Mouse (Mus musculus): Measurements from ENCODE around the gene Klf1. TPM values are rescaled to one million over a fixed set of nuclear protein-coding genes. Genes with fewer than 3 reads are reported as not detected.

The Klf1 gene
- polyA plus RNA-seq, 1 experiment from 2014 or later, result 2.5 TPM

Small RNA genes lying within 50 kb of the gene (microRNA-seq; reads per million reads assigned to microRNA genes)
- gene Gm24197 (not detected), gene Mir7069 (1.2 reads per million)

Other genes starting within 250 kb of the Klf1 start
- 80.6 and 81.7 TPM in 2 replicates for gene Ier2, start 239.1 kb upstream of the Klf1 start, polyA plus RNA-seq (2015; fragmentation: Nextera tagmentation; extraction: Ambion mirVana)
- gene Trmt1, start 215.6 kb upstream of the Klf1 start, polyA plus RNA-seq (2015; fragmentation: Nextera tagmentation; extraction: Ambion mirVana), result 63.3 and 64.5 TPM in 2 replicates
- gene Nacc1, start 214.1 kb upstream of the Klf1 start, polyA plus RNA-seq (2015; fragmentation: Nextera tagmentation; extraction: Ambion mirVana), result 13.5 and 13.8 TPM in 2 replicates
- gene Lyl1, start 200.5 kb upstream of the Klf1 start, polyA plus RNA-seq (2015; fragmentation: Nextera tagmentation; extraction: Ambion mirVana), result 5.6 and 6.0 TPM in 2 replicates
- 3.8 and 5.5 TPM in 2 replicates for gene G430095P16Rik, start 178.9 kb upstream of the Klf1 start, polyA plus RNA-seq (2015; fragmentation: Nextera tagmentation; extraction: Ambion mirVana)
- 87.0 and 100 TPM in 2 replicates for gene Nfix, start 101.6 kb upstream of the Klf1 start, polyA plus RNA-seq (2015; fragmentation: Nextera tagmentation; extraction: Ambion mirVana)
- 7.5 and 8.0 TPM in 2 replicates for gene Dand5, start 79.1 kb upstream of the Klf1 start, polyA plus RNA-seq (2015; fragmentation: Nextera tagmentation; extraction: Ambion mirVana)
- gene Gadd45gip1, start 70.4 kb upstream of the Klf1 start, polyA plus RNA-seq (2015; fragmentation: Nextera tagmentation; extraction: Ambion mirVana), result 44.7 and 45.6 TPM in 2 replicates
- 102 and 122 TPM in 2 replicates for gene Rad23a, start 61.3 kb upstream of the Klf1 start, polyA plus RNA-seq (2015; fragmentation: Nextera tagmentation; extraction: Ambion mirVana)
- gene Calr, start 55.0 kb upstream of the Klf1 start, polyA plus RNA-seq (2015; fragmentation: Nextera tagmentation; extraction: Ambion mirVana), result 1,060 and 1,089 TPM in 2 replicates
- gene Farsa, start 44.9 kb upstream of the Klf1 start, polyA plus RNA-seq (2015; fragmentation: Nextera tagmentation; extraction: Ambion mirVana), result 94.4 and 98.2 TPM in 2 replicates
- gene Syce2, start 29.8 kb upstream of the Klf1 start, polyA plus RNA-seq (2015; fragmentation: Nextera tagmentation; extraction: Ambion mirVana), result 58.0 and 70.0 TPM in 2 replicates
- gene Gcdh, start 8.0 kb upstream of the Klf1 start, polyA plus RNA-seq (2015; fragmentation: Nextera tagmentation; extraction: Ambion mirVana), result 31.1 and 34.3 TPM in 2 replicates
- gene Dnase2a, start 6.6 kb downstream of the Klf1 start, polyA plus RNA-seq (2015; fragmentation: Nextera tagmentation; extraction: Ambion mirVana), result 19.2 and 22.1 TPM in 2 replicates
- 0.34 and 0.35 TPM in 2 replicates for gene Mast1, start 35.4 kb downstream of the Klf1 start, polyA plus RNA-seq (2015; fragmentation: Nextera tagmentation; extraction: Ambion mirVana)
- gene Rtbdn, start 45.1 kb downstream of the Klf1 start, polyA plus RNA-seq (2015; fragmentation: Nextera tagmentation; extraction: Ambion mirVana), result 0.19 and 0.24 TPM in 2 replicates
- not detected in 2 replicates for gene Gm49661, start 67.5 kb downstream of the Klf1 start, polyA plus RNA-seq (2015; fragmentation: Nextera tagmentation; extraction: Ambion mirVana)
- gene Prdx2, start 67.7 kb downstream of the Klf1 start, polyA plus RNA-seq (2015; fragmentation: Nextera tagmentation; extraction: Ambion mirVana), result 635 and 681 TPM in 2 replicates
- gene Rnaseh2a, start 67.8 kb downstream of the Klf1 start, polyA plus RNA-seq (2015; fragmentation: Nextera tagmentation; extraction: Ambion mirVana), result 95.2 and 95.6 TPM in 2 replicates
- gene Junb, start 76.8 kb downstream of the Klf1 start, polyA plus RNA-seq (2015; fragmentation: Nextera tagmentation; extraction: Ambion mirVana), result 30.4 and 42.5 TPM in 2 replicates
- 26.9 and 28.8 TPM in 2 replicates for gene Hook2, start 88.7 kb downstream of the Klf1 start, polyA plus RNA-seq (2015; fragmentation: Nextera tagmentation; extraction: Ambion mirVana)
- 0.12 TPM in 2 replicates for gene Best2, start 112.6 kb downstream of the Klf1 start, polyA plus RNA-seq (2015; fragmentation: Nextera tagmentation; extraction: Ambion mirVana)
- gene Asna1, start 123.4 kb downstream of the Klf1 start, polyA plus RNA-seq (2015; fragmentation: Nextera tagmentation; extraction: Ambion mirVana), result 113 and 117 TPM in 2 replicates
- gene Trir, start 124.9 kb downstream of the Klf1 start, polyA plus RNA-seq (2015; fragmentation: Nextera tagmentation; extraction: Ambion mirVana), result 86.7 and 102 TPM in 2 replicates
- gene Tnpo2, start 135.0 kb downstream of the Klf1 start, polyA plus RNA-seq (2015; fragmentation: Nextera tagmentation; extraction: Ambion mirVana), result 32.7 and 33.7 TPM in 2 replicates
- gene Fbxw9, start 158.1 kb downstream of the Klf1 start, polyA plus RNA-seq (2015; fragmentation: Nextera tagmentation; extraction: Ambion mirVana), result 30.1 and 32.3 TPM in 2 replicates
- gene Gm5741, start 166.1 kb downstream of the Klf1 start, polyA plus RNA-seq (2015; fragmentation: Nextera tagmentation; extraction: Ambion mirVana), result not detected in 2 replicates
- 41.5 and 48.9 TPM in 2 replicates for gene Dhps, start 169.8 kb downstream of the Klf1 start, polyA plus RNA-seq (2015; fragmentation: Nextera tagmentation; extraction: Ambion mirVana)
- 106 and 111 TPM in 2 replicates for gene Wdr83os, start 178.8 kb downstream of the Klf1 start, polyA plus RNA-seq (2015; fragmentation: Nextera tagmentation; extraction: Ambion mirVana)
- gene Wdr83, start 179.4 kb downstream of the Klf1 start, polyA plus RNA-seq (2015; fragmentation: Nextera tagmentation; extraction: Ambion mirVana), result 40.5 and 42.4 TPM in 2 replicates
- 39.8 and 42.1 TPM in 2 replicates for gene Man2b1, start 181.3 kb downstream of the Klf1 start, polyA plus RNA-seq (2015; fragmentation: Nextera tagmentation; extraction: Ambion mirVana)
- 2.2 and 2.5 TPM in 2 replicates for gene Zfp791, start 221.2 kb downstream of the Klf1 start, polyA plus RNA-seq (2015; fragmentation: Nextera tagmentation; extraction: Ambion mirVana)
- gene Cks1brt, start 250.0 kb downstream of the Klf1 start, polyA plus RNA-seq (2015; fragmentation: Nextera tagmentation; extraction: Ambion mirVana), result not detected in 2 replicates

All from limb, embryonic 15.5 days (tissue).